Mouse (Mus musculus): ENCODE data around the gene Sh2b3. TPM values are rescaled to one million over a fixed set of nuclear protein-coding genes. Genes with fewer than 3 reads are reported as not detected.

Sh2b3 gene
- polyA plus RNA-seq, 1 experiment from 2014 or later, result 6.9 TPM

GRCm38 (mm10) chr5:121809667-121810224 is 27.7 kb downstream of the Sh2b3 start:
- Histone ChIP-seq H3K4me1 (replicated peaks) (peaks cover 10% of the 10 kb centered on the region; the same call in 1 of the 2 replicates), H3K9ac (no peak overlapping the region), H3K4me2 (no peak overlapping the region), H3K27me3 (no peaks in the 10 kb centered on the region), H3K36me3 (peaks cover 63% of the 10 kb centered on the region), H3K4me3 (no peak overlapping the region), H3K9me3 (no peaks in the 10 kb centered on the region), H3K27ac (replicated peaks) (no peak overlapping the region)
- WGBS, result 76% methylated on average over 5 of the region's 5 CpGs
- no peak for ATAC-seq (ENCODE audit: low read depth)

GRCm38 (mm10) chr5:121808202-121808601 is 29.2 kb downstream of the Sh2b3 start:
- 84% methylated on average over 2 of the region's 2 CpGs for WGBS
- Histone ChIP-seq H3K9ac (no peak overlapping the region), H3K4me3 (no peak overlapping the region)

GRCm38 (mm10) chr5:121807186-121807585 is 30.3 kb downstream of the Sh2b3 start:
- Histone ChIP-seq H3K27ac (replicated peaks) (peak overlapping the region; percentile 61), H3K27me3 (no peaks in the 10 kb centered on the region), H3K36me3 (peaks cover 58% of the 10 kb centered on the region), H3K4me1 (replicated peaks) (peaks cover 10% of the 10 kb centered on the region; the same call in 1 of the 2 replicates), H3K9me3 (no peaks in the 10 kb centered on the region), H3K4me2 (no peak overlapping the region), H3K9ac (no peak overlapping the region), H3K4me3 (no peak overlapping the region)
- no peak; the same call in 1 of the 2 replicates for ATAC-seq (ENCODE audit: low read depth)
- WGBS, result 71% methylated on average over 3 of the region's 3 CpGs

More at GRCm38 (mm10) chr5:121808202-121808601, 29.2 kb downstream of the Sh2b3 start:
- H3K9me3 ChIP-seq, result no peaks in the 10 kb centered on the region
- H3K36me3 ChIP-seq, result peaks cover 59% of the 10 kb centered on the region
- H3K4me2 ChIP-seq, result no peak overlapping the region
- no peak overlapping the region for H3K27ac ChIP-seq (replicated peaks)
- no peaks in the 10 kb centered on the region for H3K27me3 ChIP-seq
- peaks cover 10% of the 10 kb centered on the region; the same call in 1 of the 2 replicates for H3K4me1 ChIP-seq (replicated peaks)
- no peak for ATAC-seq (ENCODE audit: low read depth)

DNA sequence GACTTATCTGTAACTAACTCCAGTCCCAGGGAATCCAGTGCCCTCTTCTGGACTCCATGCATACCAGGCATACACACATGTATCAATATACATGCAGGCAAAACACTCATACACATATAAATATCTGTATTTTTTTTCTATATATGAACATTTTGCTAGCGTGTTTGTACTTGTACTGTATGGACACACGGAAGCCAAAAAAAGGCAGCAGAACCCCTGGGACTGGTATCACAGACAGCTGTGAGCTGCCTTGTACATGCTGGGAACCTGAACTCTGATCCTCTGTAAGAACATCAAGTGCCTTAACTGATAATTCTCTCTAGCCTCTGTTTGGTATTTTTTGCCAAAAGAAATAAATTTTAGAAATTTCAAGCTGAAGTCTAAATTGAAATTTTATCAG is 39.0 kb downstream of the Sh2b3 start:
- ATAC-seq (ENCODE audit: low read depth), result no peak
- H3K4me3 ChIP-seq, result no peak overlapping the region
- H3K9ac ChIP-seq, result no peak overlapping the region
- H3K4me1 ChIP-seq (replicated peaks), result no peaks in the 10 kb centered on the region
- H3K27me3 ChIP-seq, result no peaks in the 10 kb centered on the region
- H3K27ac ChIP-seq (replicated peaks), result no peak overlapping the region
- H3K36me3 ChIP-seq, result peaks cover 87% of the 10 kb centered on the region
- no peak overlapping the region for H3K4me2 ChIP-seq
- H3K9me3 ChIP-seq, result no peaks in the 10 kb centered on the region
- 98% methylated on average over 2 of the region's 2 CpGs for WGBS

DNA sequence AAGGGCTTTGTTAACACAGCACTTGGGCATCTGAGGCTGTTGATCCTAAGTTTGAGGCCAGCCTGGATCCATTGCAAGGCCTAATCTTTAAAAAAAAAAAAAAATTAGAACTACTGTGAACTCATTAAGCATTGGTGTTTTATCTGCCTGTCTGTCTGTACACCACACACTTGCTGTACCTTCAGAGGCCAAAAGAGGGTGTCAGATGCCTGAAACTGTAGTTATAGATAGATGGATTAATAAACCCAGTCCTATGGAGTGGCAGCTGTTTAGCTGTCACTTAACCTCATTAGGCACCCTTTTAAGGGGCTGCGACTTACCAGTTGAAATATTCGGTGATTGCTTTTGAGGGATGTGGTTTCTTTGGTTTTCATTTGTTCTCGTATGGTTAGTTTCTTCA is 41.6 kb downstream of the Sh2b3 start:
- Histone ChIP-seq H3K36me3 (peaks cover 84% of the 10 kb centered on the region), H3K4me2 (no peak overlapping the region), H3K27me3 (no peaks in the 10 kb centered on the region)

GRCm38 (mm10) chr5:121791026-121791425 is 46.4 kb downstream of the Sh2b3 start:
- Histone ChIP-seq H3K9ac (no peak overlapping the region), H3K27me3 (no peaks in the 10 kb centered on the region), H3K36me3 (peaks cover 81% of the 10 kb centered on the region), H3K9me3 (no peaks in the 10 kb centered on the region), H3K4me1 (replicated peaks) (no peaks in the 10 kb centered on the region), H3K4me3 (no peak overlapping the region), H3K27ac (replicated peaks) (no peak overlapping the region), H3K4me2 (no peak overlapping the region)
- no peak for ATAC-seq (ENCODE audit: low read depth)
- 92% methylated on average over 5 of the region's 5 CpGs for WGBS

More for the DNA sequence above, 41.6 kb downstream of the Sh2b3 start:
- no peak overlapping the region for H3K9ac ChIP-seq
- no peaks in the 10 kb centered on the region for H3K4me1 ChIP-seq (replicated peaks)
- ATAC-seq (ENCODE audit: low read depth), result no peak
- H3K4me3 ChIP-seq, result no peak overlapping the region
- H3K9me3 ChIP-seq, result no peaks in the 10 kb centered on the region
- 89% methylated on average over 3 of the region's 3 CpGs for WGBS
- H3K27ac ChIP-seq (replicated peaks), result no peak overlapping the region

GRCm38 (mm10) chr5:121783862-121784500 is 53.5 kb downstream of the Sh2b3 start:
- Histone ChIP-seq H3K27ac (replicated peaks) (peak overlapping the region; percentile 52), H3K9ac (no peak overlapping the region), H3K27me3 (no peaks in the 10 kb centered on the region), H3K9me3 (no peaks in the 10 kb centered on the region), H3K4me1 (replicated peaks) (peaks cover 10% of the 10 kb centered on the region), H3K36me3 (peaks cover 70% of the 10 kb centered on the region), H3K4me2 (no peak overlapping the region), H3K4me3 (no peak overlapping the region)
- WGBS, result 72% methylated on average over 10 of the region's 10 CpGs
- no peak; the same call in 1 of the 2 replicates for ATAC-seq (ENCODE audit: low read depth)

DNA sequence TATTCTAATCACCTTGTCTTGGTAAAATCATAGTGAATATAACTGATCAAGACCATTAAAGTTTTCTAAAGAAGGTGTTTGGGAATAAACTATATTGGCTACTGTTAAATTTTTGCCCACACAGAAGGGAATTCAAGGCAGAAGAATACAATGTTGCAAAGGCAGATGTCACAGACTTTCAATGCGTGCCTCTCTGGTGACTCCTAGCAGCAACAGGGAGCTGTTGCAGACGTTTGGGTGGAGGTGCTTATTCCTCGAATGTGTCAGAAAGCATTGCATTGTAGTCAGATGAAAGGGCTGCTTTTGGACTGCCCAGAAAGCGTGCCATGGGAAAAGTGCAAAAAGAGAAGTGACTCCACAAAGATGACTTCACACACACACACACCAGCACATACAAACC is 55.0 kb downstream of the Sh2b3 start:
- H3K36me3 ChIP-seq, result peaks cover 70% of the 10 kb centered on the region
- no peak overlapping the region for H3K4me2 ChIP-seq

DNA sequence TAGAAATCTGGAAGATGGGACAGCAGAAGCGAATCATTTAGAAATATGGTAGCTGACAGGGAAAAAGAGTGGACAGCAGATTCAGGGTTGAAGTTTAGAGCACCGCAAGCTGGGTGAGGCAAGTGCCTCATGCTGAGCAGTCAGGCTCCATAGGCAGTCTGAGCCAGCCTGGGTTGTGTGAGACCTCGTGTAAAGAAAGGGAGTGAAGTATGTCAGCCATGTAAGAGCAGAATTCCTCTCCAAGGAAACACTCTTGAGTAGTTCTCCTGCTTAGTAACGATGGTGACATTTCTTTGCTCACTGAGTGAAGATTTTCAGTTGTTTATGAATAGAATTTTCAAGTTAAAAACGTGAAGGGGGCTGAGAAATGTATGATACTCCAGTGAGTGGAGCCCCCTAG is 57.3 kb downstream of the Sh2b3 start:
- H3K36me3 ChIP-seq, result peaks cover 65% of the 10 kb centered on the region
- no peaks in the 10 kb centered on the region for H3K27me3 ChIP-seq
- no peak for ATAC-seq (ENCODE audit: low read depth)
- no peak overlapping the region for H3K27ac ChIP-seq (replicated peaks)
- H3K4me1 ChIP-seq (replicated peaks), result peaks cover 14% of the 10 kb centered on the region
- 86% methylated on average over 5 of the region's 5 CpGs for WGBS
- no peaks in the 10 kb centered on the region for H3K9me3 ChIP-seq
- H3K4me3 ChIP-seq, result no peak overlapping the region
- H3K4me2 ChIP-seq, result no peak overlapping the region
- no peak overlapping the region for H3K9ac ChIP-seq

More for the DNA sequence above, 55.0 kb downstream of the Sh2b3 start:
- ATAC-seq (ENCODE audit: low read depth), result no peak
- Histone ChIP-seq H3K9ac (no peak overlapping the region), H3K27ac (replicated peaks) (no peak overlapping the region), H3K4me1 (replicated peaks) (peaks cover 14% of the 10 kb centered on the region), H3K9me3 (no peaks in the 10 kb centered on the region), H3K27me3 (no peaks in the 10 kb centered on the region), H3K4me3 (no peak overlapping the region)
- 59% methylated on average over 4 of the region's 4 CpGs for WGBS

DNA sequence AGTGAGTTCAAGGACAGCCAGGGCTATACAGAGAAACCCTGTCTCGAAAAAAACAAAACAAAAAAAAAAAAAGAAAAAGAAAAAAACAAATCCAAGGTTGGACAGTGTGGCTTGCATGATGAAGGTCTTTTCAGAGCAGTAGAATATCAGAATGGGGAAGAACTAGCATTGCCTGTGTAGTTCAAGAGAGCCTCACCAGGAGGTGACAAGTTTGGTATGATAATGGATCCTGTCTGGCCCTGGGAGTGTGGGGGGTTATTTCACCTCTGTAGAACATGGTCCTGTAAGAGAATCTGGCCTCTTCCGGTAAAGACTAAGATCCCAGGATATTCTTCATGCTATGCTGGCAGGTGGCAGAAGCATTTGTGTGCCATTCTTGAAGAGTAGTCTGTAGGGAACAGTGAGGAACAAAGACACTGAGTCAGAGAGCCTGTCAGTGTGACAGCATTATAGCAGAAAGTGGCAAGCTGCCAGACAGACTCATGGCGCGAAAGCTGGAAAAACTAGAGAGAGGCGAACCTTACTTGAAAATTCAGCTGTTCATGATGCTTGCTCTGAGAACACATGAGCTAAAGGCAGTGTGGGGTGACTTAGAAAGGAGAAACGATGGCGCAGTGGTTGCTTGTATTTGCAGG is 58.8 kb downstream of the Sh2b3 start:
- Histone ChIP-seq H3K9me3 (no peaks in the 10 kb centered on the region), H3K27ac (replicated peaks) (0 out of 2 replicates have a peak overlapping the region, but pooled peaks have one; percentile 52), H3K9ac (no peak overlapping the region), H3K4me3 (no peak overlapping the region), H3K4me2 (no peak overlapping the region), H3K4me1 (replicated peaks) (peaks cover 7% of the 10 kb centered on the region), H3K36me3 (peaks cover 69% of the 10 kb centered on the region), H3K27me3 (no peaks in the 10 kb centered on the region)
- WGBS, result 54% methylated on average over 7 of the region's 7 CpGs
- no peak for ATAC-seq (ENCODE audit: low read depth)

GRCm38 (mm10) chr5:121771611-121772010 is 65.8 kb downstream of the Sh2b3 start:
- ATAC-seq (ENCODE audit: low read depth), result no peak
- peaks cover 46% of the 10 kb centered on the region for H3K36me3 ChIP-seq
- H3K9ac ChIP-seq, result no peak overlapping the region
- WGBS, result 93% methylated on average over 3 of the region's 3 CpGs
- no peaks in the 10 kb centered on the region for H3K9me3 ChIP-seq
- H3K4me3 ChIP-seq, result no peak overlapping the region
- H3K27ac ChIP-seq (replicated peaks), result no peak overlapping the region
- H3K27me3 ChIP-seq, result no peaks in the 10 kb centered on the region
- no peak overlapping the region for H3K4me2 ChIP-seq
- H3K4me1 ChIP-seq (replicated peaks), result no peaks in the 10 kb centered on the region

DNA sequence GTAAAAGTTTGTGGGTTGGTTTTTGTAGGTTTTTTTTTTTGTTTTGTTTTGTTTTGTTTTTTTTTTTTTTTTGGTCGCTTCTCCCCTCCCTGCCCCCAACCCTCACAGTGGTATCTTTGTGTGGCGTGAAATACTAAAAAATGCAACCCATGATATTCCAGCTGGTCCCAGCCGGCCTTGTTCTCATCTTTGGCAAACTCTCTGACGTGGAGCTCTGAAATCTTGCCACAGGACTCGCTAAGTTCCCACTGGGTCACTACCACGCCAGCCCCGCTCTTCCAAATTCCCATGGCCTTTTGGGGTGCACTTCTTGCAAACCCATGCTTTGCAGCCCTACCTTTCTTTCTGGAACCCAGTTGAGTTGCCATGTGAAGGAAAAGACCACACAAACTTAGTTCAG is 67.6 kb downstream of the Sh2b3 start:
- H3K27ac ChIP-seq (replicated peaks), result no peak overlapping the region
- H3K27me3 ChIP-seq, result no peaks in the 10 kb centered on the region
- 87% methylated on average over 7 of the region's 7 CpGs for whole genome bisulfite sequencing
- H3K9me3 ChIP-seq, result no peaks in the 10 kb centered on the region
- peaks cover 34% of the 10 kb centered on the region for H3K36me3 ChIP-seq
- H3K4me2 ChIP-seq, result no peak overlapping the region
- H3K4me3 ChIP-seq, result no peak overlapping the region
- H3K9ac ChIP-seq, result no peak overlapping the region
- no peak for ATAC-seq (ENCODE audit: low read depth)
- H3K4me1 ChIP-seq (replicated peaks), result no peaks in the 10 kb centered on the region

All from neural tube, embryonic 13.5 days (tissue).